Mouse (Mus musculus): Measurements from ENCODE around the gene Olfr1351. TPM values are rescaled to one million over a fixed set of nuclear protein-coding genes. Genes with fewer than 3 reads are reported as not detected.
"Not testable (repeated sequence)": the region's sequence is repeated elsewhere in the genome, so short reads cannot be mapped to it uniquely, and the experiment has no call there.

Olfr1351 gene
- not detected in 2 replicates for polyA plus RNA-seq (2015; fragmentation: Nextera tagmentation; extraction: Ambion mirVana)

- Histone ChIP-seq H3K4me2 (ENCODE audit: low read depth, low read length) (no peak within 1 kb of the TSS), H3K27me3 (ENCODE audit: control insufficient read depth, insufficient read depth, low read length) (no peaks in the 10 kb centered on the region), H3K27ac (ENCODE audit: low read length) (no peak within 1 kb of the TSS), H3K9me3 (replicated peaks; ENCODE audit: control insufficient read depth, low read length) (no peaks in the 10 kb centered on the region), H3K36me3 (ENCODE audit: control insufficient read depth, insufficient read depth, low read length) (no peaks in the 10 kb centered on the region), H3K4me3 (replicated peaks; ENCODE audit: low read length) (no peak within 1 kb of the TSS), H3K9ac (ENCODE audit: low read length) (no peak within 1 kb of the TSS), H3K4me1 (ENCODE audit: control insufficient read depth, insufficient read depth, low read length) (no peaks in the 10 kb centered on the region)
- ATAC-seq (ENCODE audit: insufficient read depth, low FRiP score): no peak
- 65% methylated on average over 1 of the region's 1 CpGs for WGBS
These were observed at the start of gene Olfr1351 for GRCm38 (mm10) chr10:79012172-79012571. Gene Olfr1351, plus strand, starts transcription at chr10:79012472.

GRCm38 (mm10) chr10:78963009-78963408 is 49.3 kb upstream of the Olfr1351 start, which contains the start of gene Olfr1353:
Gene Olfr1353, plus strand, starts transcription at chr10:78963309.
- not testable (repeated sequence) for H3K27ac ChIP-seq (ENCODE audit: low read length); ATAC-seq (ENCODE audit: insufficient read depth, low FRiP score); H3K27me3 ChIP-seq (ENCODE audit: control insufficient read depth, insufficient read depth, low read length); H3K4me3 ChIP-seq (replicated peaks; ENCODE audit: low read length); H3K4me2 ChIP-seq (ENCODE audit: low read depth, low read length); H3K9ac ChIP-seq (ENCODE audit: low read length); H3K4me1 ChIP-seq (ENCODE audit: control insufficient read depth, insufficient read depth, low read length); H3K36me3 ChIP-seq (ENCODE audit: control insufficient read depth, insufficient read depth, low read length); H3K9me3 ChIP-seq (replicated peaks; ENCODE audit: control insufficient read depth, low read length)

GRCm38 (mm10) chr10:78980750-78981149 is 31.5 kb upstream of the Olfr1351 start, which contains the start of gene Olfr1352:
Gene Olfr1352, plus strand, starts transcription at chr10:78981050.
- Histone ChIP-seq H3K27ac (ENCODE audit: low read length) (no peak within 1 kb of the TSS), H3K9me3 (replicated peaks; ENCODE audit: control insufficient read depth, low read length) (no peaks in the 10 kb centered on the region), H3K4me3 (replicated peaks; ENCODE audit: low read length) (no peak within 1 kb of the TSS), H3K9ac (ENCODE audit: low read length) (no peak within 1 kb of the TSS), H3K36me3 (ENCODE audit: control insufficient read depth, insufficient read depth, low read length) (no peaks in the 10 kb centered on the region), H3K4me1 (ENCODE audit: control insufficient read depth, insufficient read depth, low read length) (no peaks in the 10 kb centered on the region), H3K27me3 (ENCODE audit: control insufficient read depth, insufficient read depth, low read length) (no peaks in the 10 kb centered on the region), H3K4me2 (ENCODE audit: low read depth, low read length) (no peak within 1 kb of the TSS)
- no peak for ATAC-seq (ENCODE audit: insufficient read depth, low FRiP score)

- Histone ChIP-seq H3K9me3 (replicated peaks; ENCODE audit: control insufficient read depth, low read length) (no peaks in the 10 kb centered on the region), H3K4me3 (replicated peaks; ENCODE audit: low read length) (no peak within 1 kb of the TSS), H3K27me3 (ENCODE audit: control insufficient read depth, insufficient read depth, low read length) (no peaks in the 10 kb centered on the region), H3K9ac (ENCODE audit: low read length) (no peak within 1 kb of the TSS), H3K4me1 (ENCODE audit: control insufficient read depth, insufficient read depth, low read length) (no peaks in the 10 kb centered on the region), H3K4me2 (ENCODE audit: low read depth, low read length) (no peak within 1 kb of the TSS), H3K27ac (ENCODE audit: low read length) (no peak within 1 kb of the TSS), H3K36me3 (ENCODE audit: control insufficient read depth, insufficient read depth, low read length) (no peaks in the 10 kb centered on the region)
- ATAC-seq (ENCODE audit: insufficient read depth, low FRiP score): no peak
These were observed 16.2 kb downstream of the Olfr1351 start, which contains the start of gene Olfr57 for GRCm38 (mm10) chr10:79028441-79028840. Gene Olfr57, plus strand, starts transcription at chr10:79028741.

GRCm38 (mm10) chr10:79042457-79042856 is 30.2 kb downstream of the Olfr1351 start:
- not testable (repeated sequence) for ATAC-seq (ENCODE audit: insufficient read depth, low FRiP score); H3K4me1 ChIP-seq (ENCODE audit: control insufficient read depth, insufficient read depth, low read length); H3K9ac ChIP-seq (ENCODE audit: low read length); H3K4me2 ChIP-seq (ENCODE audit: low read depth, low read length); H3K27ac ChIP-seq (ENCODE audit: low read length); H3K9me3 ChIP-seq (replicated peaks; ENCODE audit: control insufficient read depth, low read length); H3K27me3 ChIP-seq (ENCODE audit: control insufficient read depth, insufficient read depth, low read length); H3K4me3 ChIP-seq (replicated peaks; ENCODE audit: low read length); H3K36me3 ChIP-seq (ENCODE audit: control insufficient read depth, insufficient read depth, low read length)
- WGBS: 76% methylated on average over 2 of the region's 2 CpGs

- ATAC-seq (ENCODE audit: insufficient read depth, low FRiP score); H3K27ac ChIP-seq (ENCODE audit: low read length); H3K4me1 ChIP-seq (ENCODE audit: control insufficient read depth, insufficient read depth, low read length); H3K4me3 ChIP-seq (replicated peaks; ENCODE audit: low read length); H3K36me3 ChIP-seq (ENCODE audit: control insufficient read depth, insufficient read depth, low read length); H3K27me3 ChIP-seq (ENCODE audit: control insufficient read depth, insufficient read depth, low read length); H3K9me3 ChIP-seq (replicated peaks; ENCODE audit: control insufficient read depth, low read length); H3K4me2 ChIP-seq (ENCODE audit: low read depth, low read length); H3K9ac ChIP-seq (ENCODE audit: low read length): not testable (repeated sequence)
- WGBS: 60% methylated on average over 3 of the region's 3 CpGs
These were observed 45.1 kb downstream of the Olfr1351 start for GRCm38 (mm10) chr10:79057370-79057769.

Other genes starting within 250 kb of the Olfr1351 start
- 0.65 and 0.67 TPM in 2 replicates for gene Slc1a6, start 232.0 kb upstream of the Olfr1351 start, polyA plus RNA-seq (2015; fragmentation: Nextera tagmentation; extraction: Ambion mirVana)
- gene Olfr1356, start 160.3 kb upstream of the Olfr1351 start, polyA plus RNA-seq (2015; fragmentation: Nextera tagmentation; extraction: Ambion mirVana): not detected in 2 replicates
- not detected in 2 replicates for gene Olfr1355, start 136.9 kb upstream of the Olfr1351 start, polyA plus RNA-seq (2015; fragmentation: Nextera tagmentation; extraction: Ambion mirVana)
- not detected in 2 replicates for gene Olfr1354, start 99.3 kb upstream of the Olfr1351 start, polyA plus RNA-seq (2015; fragmentation: Nextera tagmentation; extraction: Ambion mirVana)
- gene Olfr8, start 61.8 kb upstream of the Olfr1351 start, polyA plus RNA-seq (2015; fragmentation: Nextera tagmentation; extraction: Ambion mirVana): not detected in 2 replicates
- gene Olfr1353, start 49.2 kb upstream of the Olfr1351 start, polyA plus RNA-seq (2015; fragmentation: Nextera tagmentation; extraction: Ambion mirVana): not detected in 2 replicates
- gene Olfr1352, start 31.4 kb upstream of the Olfr1351 start, polyA plus RNA-seq (2015; fragmentation: Nextera tagmentation; extraction: Ambion mirVana): not detected in 2 replicates
- gene Olfr57, start 16.3 kb downstream of the Olfr1351 start, polyA plus RNA-seq (2015; fragmentation: Nextera tagmentation; extraction: Ambion mirVana): not detected in 2 replicates
- 21.6 and 22.7 TPM in 2 replicates for gene 2610008E11Rik, start 85.1 kb downstream of the Olfr1351 start, polyA plus RNA-seq (2015; fragmentation: Nextera tagmentation; extraction: Ambion mirVana)
- gene Vmn2r80, start 136.3 kb downstream of the Olfr1351 start, polyA plus RNA-seq (2015; fragmentation: Nextera tagmentation; extraction: Ambion mirVana): not detected in 2 replicates
- not detected in 2 replicates for gene Vmn2r81, start 235.2 kb downstream of the Olfr1351 start, polyA plus RNA-seq (2015; fragmentation: Nextera tagmentation; extraction: Ambion mirVana)